Mouse (Mus musculus) small intestine, adult 2 months (tissue): Measurements from ENCODE around the gene Gdf5. TPM values are rescaled to one million over a fixed set of nuclear protein-coding genes. Genes with fewer than 3 reads are reported as not detected.
A peak's percentile ranks its signal among the peaks of the same experiment; 100 is the strongest.

Experiments
- H3K27ac ChIP-seq: fragments of 200-500 bp; 2 replicates; pipeline ENCODE4 v1.5.1; 2012; ENCODE audit warnings: low read depth, low read length, control low read depth, inconsistent platforms; ENCODE audit not compliant: insufficient read depth
- H3K27me3 ChIP-seq: fragments of 200-500 bp; 2 replicates; pipeline ENCODE4 v1.6.1; 2012; ENCODE audit warnings: mild to moderate bottlenecking, moderate library complexity, low read length, inconsistent platforms; ENCODE audit not compliant: control insufficient read depth, insufficient read depth
- H3K36me3 ChIP-seq: fragments of 200-500 bp; 2 replicates; pipeline ENCODE4 v1.6.1; 2012; ENCODE audit warnings: mild to moderate bottlenecking, low read length, control low read depth, inconsistent platforms; ENCODE audit not compliant: control insufficient read depth, insufficient read depth
- H3K4me1 ChIP-seq: fragments of 200-500 bp; 2 replicates; pipeline ENCODE4 v1.6.1; 2012; ENCODE audit warnings: low read length, inconsistent platforms, mixed read lengths; ENCODE audit not compliant: control insufficient read depth, insufficient read depth, insufficient read length
- H3K4me3 ChIP-seq: fragments of 200-500 bp; 2 replicates; pipeline ENCODE4 v1.5.1; 2012; ENCODE audit warnings: low read depth, mild to moderate bottlenecking, control low read depth, inconsistent platforms, low read length, moderate library complexity
- CTCF ChIP-seq: fragments of 200-500 bp; IDR thresholded peaks from 2 replicates; pipeline ENCODE4 v1.5.1; 2012; ENCODE audit warnings: low read depth, mild to moderate bottlenecking, control low read depth, inconsistent platforms, low read length, moderate library complexity, mixed read lengths; ENCODE audit not compliant: insufficient replicate concordance, insufficient read length; ENCODE audit errors: extremely low read depth
- POLR2A ChIP-seq: fragments of 200-500 bp; IDR thresholded peaks from 2 replicates; pipeline ENCODE4 v1.6.1; 2012; ENCODE audit warnings: low read depth, mild to moderate bottlenecking, control low read depth, inconsistent platforms, low read length, moderate library complexity
- WGBS: fragments of 180-500 bp; shearing (Covaris S2); methylation state at CpG from one replicate; pipeline ENCODE4 v1.1.7; 2018; 5-methylcytosine and 5-hydroxymethylcytosine counted together
- polyA plus RNA-seq: library from polyadenylated mRNA; depleted of rRNA; stranded (reverse); fragments of >200 nt; gene quantifications from 2 replicates; pipeline ENCODE4 v1.2.3, GENCODE M21; 2012; rRNA removed

The Gdf5 gene
- not detected in 2 replicates for polyA plus RNA-seq

- WGBS, result 80% methylated on average over 13 of the region's 13 CpGs
- TF ChIP-seq CTCF (no peak), POLR2A (no peak)
- no peaks in the 10 kb centered on the region for H3K36me3 ChIP-seq
Measured at GRCm38 (mm10) chr2:155945124-155945523, at the start of gene Gdf5. Gdf5 (minus strand) TSS chr2:155945367.

GRCm38 (mm10) chr2:155991863-155992321 lies 46.7 kb upstream of the Gdf5 start:
- Histone ChIP-seq H3K27me3 (no peaks in the 10 kb centered on the region), H3K27ac (no peak overlapping the region), H3K4me3 (peak overlapping the region; percentile 4; the same call in 1 of the 2 replicates), H3K36me3 (peaks cover 30% of the 10 kb centered on the region), H3K4me1 (peaks cover 9% of the 10 kb centered on the region)
- 25% methylated on average over 14 of the region's 14 CpGs for WGBS
- no peak for TF ChIP-seq POLR2A
- no peak for TF ChIP-seq CTCF

More at GRCm38 (mm10) chr2:155945124-155945523, at the start of gene Gdf5:
- Histone ChIP-seq H3K4me3 (no peak within 1 kb of the TSS), H3K27me3 (no peaks in the 10 kb centered on the region), H3K4me1 (peaks cover 7% of the 10 kb centered on the region; the same call in 1 of the 2 replicates), H3K27ac (no peak within 1 kb of the TSS)

DNA sequence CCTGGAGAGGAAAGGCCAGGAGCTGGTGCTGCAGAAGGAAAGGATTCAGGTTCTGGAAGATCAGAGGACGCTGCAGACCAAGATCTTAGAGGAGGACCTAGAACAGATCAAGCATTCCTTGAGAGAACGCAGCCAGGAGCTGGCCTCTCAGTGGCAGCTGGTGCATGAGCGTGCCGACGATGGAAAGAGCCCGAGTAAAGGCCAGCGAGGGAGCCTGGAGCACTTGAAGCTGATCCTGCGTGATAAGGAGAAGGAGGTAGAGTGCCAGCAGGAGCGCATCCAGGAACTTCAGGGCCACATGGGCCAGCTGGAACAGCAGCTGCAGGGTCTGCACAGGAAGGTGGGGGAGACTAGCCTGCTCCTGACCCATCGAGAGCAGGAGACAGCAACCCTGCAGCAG lies 46.0 kb upstream of the Gdf5 start:
- WGBS, result 57% methylated on average over 10 of the region's 10 CpGs
- peaks cover 29% of the 10 kb centered on the region for H3K36me3 ChIP-seq
- H3K4me1 ChIP-seq, result peaks cover 9% of the 10 kb centered on the region
- no peaks in the 10 kb centered on the region for H3K27me3 ChIP-seq
- no peak overlapping the region for H3K4me3 ChIP-seq
- H3K27ac ChIP-seq, result no peak overlapping the region
- no peak for TF ChIP-seq CTCF
- TF ChIP-seq POLR2A, result no peak

GRCm38 (mm10) chr2:155989085-155989484 lies 43.9 kb upstream of the Gdf5 start:
- peaks cover 9% of the 10 kb centered on the region for H3K4me1 ChIP-seq
- H3K4me3 ChIP-seq, result no peak overlapping the region
- H3K27ac ChIP-seq, result no peak overlapping the region
- TF ChIP-seq CTCF, result no peak
- no peak for TF ChIP-seq POLR2A
- 64% methylated on average over 4 of the region's 4 CpGs for WGBS
- H3K27me3 ChIP-seq, result no peaks in the 10 kb centered on the region
- H3K36me3 ChIP-seq, result peaks cover 24% of the 10 kb centered on the region

DNA sequence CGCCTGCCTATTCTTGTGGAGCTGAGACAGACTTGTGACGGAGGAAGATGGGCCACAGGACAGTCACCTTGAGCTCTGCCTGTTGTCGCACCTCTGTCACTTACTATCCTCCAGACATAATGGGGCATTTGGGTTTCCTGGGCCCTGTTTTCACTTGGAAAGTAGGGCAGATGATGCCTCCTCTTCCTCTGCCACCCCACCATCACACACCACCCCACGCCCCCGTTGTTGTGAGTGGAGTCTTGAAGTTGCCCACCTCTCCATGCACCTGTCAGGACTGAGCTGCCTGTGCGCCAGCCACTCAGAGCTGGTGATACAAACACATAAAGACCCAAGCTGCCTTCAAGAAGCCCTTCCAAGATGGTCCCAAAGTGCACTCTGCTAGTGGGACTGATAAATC lies 42.0 kb upstream of the Gdf5 start:
- Histone ChIP-seq H3K36me3 (peaks cover 33% of the 10 kb centered on the region), H3K4me1 (peaks cover 5% of the 10 kb centered on the region), H3K27ac (no peak overlapping the region), H3K4me3 (no peak overlapping the region), H3K27me3 (no peaks in the 10 kb centered on the region)
- WGBS, result 95% methylated on average over 6 of the region's 6 CpGs
- TF ChIP-seq POLR2A, result no peak
- TF ChIP-seq CTCF, result no peak

GRCm38 (mm10) chr2:155985776-155986175 lies 40.6 kb upstream of the Gdf5 start:
- 86% methylated on average over 7 of the region's 7 CpGs for WGBS
- no peak overlapping the region for H3K4me3 ChIP-seq
- H3K4me1 ChIP-seq, result no peaks in the 10 kb centered on the region
- H3K36me3 ChIP-seq, result peaks cover 42% of the 10 kb centered on the region
- no peaks in the 10 kb centered on the region for H3K27me3 ChIP-seq
- TF ChIP-seq CTCF (no peak), POLR2A (no peak)
- H3K27ac ChIP-seq, result no peak overlapping the region

- no peak for TF ChIP-seq CTCF
- no peak; the same call in 1 of the 2 replicates for TF ChIP-seq POLR2A
- Histone ChIP-seq H3K27me3 (no peaks in the 10 kb centered on the region), H3K4me1 (no peaks in the 10 kb centered on the region), H3K36me3 (peaks cover 46% of the 10 kb centered on the region), H3K27ac (peak overlapping the region; percentile 13; the same call in 1 of the 2 replicates), H3K4me3 (peak overlapping the region; percentile 60)
- 75% methylated on average over 5 of the region's 5 CpGs for WGBS
Measured at GRCm38 (mm10) chr2:155979328-155979991, 34.3 kb upstream of the Gdf5 start.
